Mouse (Mus musculus) embryonic facial prominence, embryonic 15.5 days (tissue): ENCODE results near the gene Fam83g. TPM values are rescaled to one million over a fixed set of nuclear protein-coding genes. Genes with fewer than 3 reads are reported as not detected.

Source experiments
- ATAC-seq: fragments of 200-750 bp; cut with Nextera tagmentation; 2 replicates; pipeline ENCODE4 v1.8.0; 2017; ENCODE audit warnings: low read depth, moderate TSS enrichment; ENCODE audit not compliant: insufficient number of reproducible peaks, low FRiP score, low TSS enrichment
- H3K27ac ChIP-seq: fragments of 300-500 bp; sonication (generic); replicated peaks from 2 replicates; pipeline ENCODE4 v1.5.1; 2015; ENCODE audit warnings: mild to moderate bottlenecking, inconsistent platforms
- H3K27me3 ChIP-seq: fragments of 300-500 bp; sonication (generic); 2 replicates; pipeline ENCODE4 v1.6.1; 2015; ENCODE audit warnings: inconsistent platforms
- H3K36me3 ChIP-seq: fragments of 300-500 bp; sonication (generic); 2 replicates; pipeline ENCODE4 v1.6.1; 2015; ENCODE audit warnings: mild to moderate bottlenecking, inconsistent platforms
- H3K4me1 ChIP-seq: fragments of 300-500 bp; sonication (generic); 2 replicates; pipeline ENCODE4 v1.6.1; 2015; ENCODE audit warnings: inconsistent platforms
- H3K4me2 ChIP-seq: fragments of 300-500 bp; sonication (generic); replicated peaks from 2 replicates; pipeline ENCODE4 v1.6.1; 2015; ENCODE audit warnings: mild to moderate bottlenecking, inconsistent platforms
- H3K4me3 ChIP-seq: fragments of 300-500 bp; sonication (generic); replicated peaks from 2 replicates; pipeline ENCODE4 v1.5.1; 2015; ENCODE audit warnings: mild to moderate bottlenecking, inconsistent platforms
- H3K9ac ChIP-seq: fragments of 300-500 bp; sonication (generic); 2 replicates; pipeline ENCODE4 v1.6.1; 2015; ENCODE audit warnings: inconsistent platforms
- H3K9me3 ChIP-seq: fragments of 300-500 bp; sonication (generic); replicated peaks from 2 replicates; pipeline ENCODE4 v1.6.1; 2016; ENCODE audit warnings: inconsistent platforms
- WGBS: fragments of 180-500 bp; shearing (Covaris S2); methylation state at CpG from one replicate; pipeline ENCODE4 v1.1.7; 2015; 5-methylcytosine and 5-hydroxymethylcytosine counted together
- polyA plus RNA-seq: library from polyadenylated mRNA; unstranded; fragments of >200 nt; fragmentation: Nextera tagmentation; extraction: Ambion mirVana; gene quantifications from 2 replicates; pipeline ENCODE4 v1.2.1, GENCODE M21; 2015

The Fam83g gene
- polyA plus RNA-seq, 1 experiment from 2014 or later: 9.0 TPM

DNA sequence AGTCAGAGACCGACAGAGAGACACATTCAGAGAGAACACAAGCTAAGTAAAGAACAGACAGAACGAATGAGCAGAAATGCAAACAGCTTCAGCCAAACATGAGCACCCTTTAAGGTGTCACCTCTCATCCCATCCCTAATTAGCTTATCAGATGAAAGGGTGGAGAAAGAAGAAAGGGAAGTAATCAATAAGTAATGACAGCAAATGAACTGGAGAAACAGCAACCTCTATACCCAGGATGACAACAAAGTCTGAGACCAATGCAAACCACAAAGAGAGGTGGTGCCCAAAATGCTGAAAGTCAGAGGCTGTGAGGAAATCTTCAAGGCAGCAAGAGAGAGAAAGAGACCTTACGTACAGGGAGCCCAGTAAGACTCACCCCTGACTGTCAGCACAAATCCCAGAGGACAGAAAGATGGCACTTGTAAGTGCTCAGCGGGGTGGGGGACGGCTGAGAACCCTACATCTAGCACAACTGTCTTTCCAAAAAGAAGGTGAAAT, 38.5 kb upstream of the Fam83g start:
- H3K4me3 ChIP-seq: no peak overlapping the region
- H3K4me2 ChIP-seq: no peak overlapping the region
- no peaks in the 10 kb centered on the region for H3K9me3 ChIP-seq
- no peaks in the 10 kb centered on the region for H3K36me3 ChIP-seq
- no peak for ATAC-seq
- peak overlapping the region; percentile 66; the same call in 1 of the 2 replicates for H3K27ac ChIP-seq
- WGBS: 79% methylated on average over 5 of the region's 5 CpGs
- H3K27me3 ChIP-seq: no peaks in the 10 kb centered on the region
- no peak overlapping the region for H3K9ac ChIP-seq
- H3K4me1 ChIP-seq: peaks cover 8% of the 10 kb centered on the region; the same call in 1 of the 2 replicates

DNA sequence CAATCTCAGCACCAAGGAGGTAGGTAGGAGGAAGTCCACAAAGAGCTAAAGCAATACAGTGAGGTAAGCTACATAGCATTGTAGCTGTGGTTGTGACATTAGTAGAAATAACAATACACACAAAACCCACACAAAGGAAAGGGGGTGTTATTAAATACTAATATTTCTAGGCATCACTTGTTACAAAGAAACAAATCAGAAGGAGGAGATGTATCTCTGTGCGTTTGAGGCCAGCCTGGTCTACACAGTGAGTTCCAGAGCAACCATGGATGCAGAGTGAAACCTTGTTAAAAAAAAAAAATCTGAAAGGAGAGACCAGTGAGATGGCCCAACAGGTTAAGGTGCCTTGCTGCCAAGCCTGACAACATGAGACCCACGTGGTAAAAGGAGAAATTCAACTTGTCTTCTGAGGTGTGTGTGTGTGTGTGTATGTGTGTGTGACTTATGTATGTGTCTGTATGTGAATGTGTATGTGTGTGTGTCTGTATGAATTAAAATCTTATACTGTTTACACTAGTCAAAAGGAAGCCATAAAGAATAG, 37.3 kb upstream of the Fam83g start:
- Histone ChIP-seq H3K9ac (no peak overlapping the region), H3K4me2 (no peak overlapping the region), H3K4me3 (no peak overlapping the region), H3K27me3 (no peaks in the 10 kb centered on the region), H3K27ac (no peak overlapping the region), H3K9me3 (no peaks in the 10 kb centered on the region), H3K4me1 (peaks cover 8% of the 10 kb centered on the region; the same call in 1 of the 2 replicates), H3K36me3 (no peaks in the 10 kb centered on the region)
- no peak for ATAC-seq
- WGBS: 60% methylated on average over 2 of the region's 2 CpGs

DNA sequence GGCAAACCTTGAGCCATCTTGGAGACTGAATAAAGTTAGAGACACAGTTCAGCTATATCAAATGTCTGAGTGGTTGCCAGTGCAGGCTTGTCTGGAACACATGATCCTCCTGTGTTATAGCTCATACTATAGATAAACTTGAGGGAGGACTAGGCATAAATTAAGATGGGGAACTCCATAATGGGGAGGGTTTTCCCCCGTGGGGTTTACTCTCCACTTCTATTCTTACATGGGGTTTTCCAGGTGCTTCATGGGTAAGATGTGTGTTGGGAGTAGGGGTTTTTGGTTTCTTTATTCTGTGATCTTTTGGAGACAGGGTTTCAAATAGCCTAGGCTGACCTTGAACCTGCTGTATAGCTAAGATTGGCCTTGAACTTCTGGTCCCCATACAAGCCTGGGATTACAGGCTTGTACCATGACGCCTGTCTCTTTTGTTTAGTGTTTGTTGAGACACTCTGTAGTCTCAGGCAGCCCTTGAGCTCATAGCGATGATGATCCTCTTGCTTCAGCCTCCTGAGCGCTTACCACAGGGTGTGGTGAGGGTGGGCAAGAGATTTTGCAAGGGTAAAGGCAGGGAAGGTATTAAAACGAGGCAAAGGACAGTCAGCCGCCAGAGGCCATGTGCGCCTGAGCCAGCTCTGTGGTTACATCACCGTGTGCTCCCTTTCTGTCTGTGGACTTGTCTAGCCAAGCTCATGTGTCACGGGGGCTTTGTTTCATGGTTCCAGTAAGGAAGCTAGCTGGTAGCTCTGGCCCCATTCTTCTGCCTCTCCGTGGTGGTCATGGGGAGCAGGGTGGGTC, 36.6 kb upstream of the Fam83g start:
- no peak for ATAC-seq
- H3K9ac ChIP-seq: no peak overlapping the region
- no peaks in the 10 kb centered on the region for H3K9me3 ChIP-seq
- H3K4me2 ChIP-seq: no peak overlapping the region
- 63% methylated on average over 10 of the region's 10 CpGs for WGBS
- H3K36me3 ChIP-seq: no peaks in the 10 kb centered on the region
- H3K4me1 ChIP-seq: peaks cover 8% of the 10 kb centered on the region; the same call in 1 of the 2 replicates
- H3K27ac ChIP-seq: no peak overlapping the region
- no peaks in the 10 kb centered on the region for H3K27me3 ChIP-seq
- no peak overlapping the region for H3K4me3 ChIP-seq

DNA sequence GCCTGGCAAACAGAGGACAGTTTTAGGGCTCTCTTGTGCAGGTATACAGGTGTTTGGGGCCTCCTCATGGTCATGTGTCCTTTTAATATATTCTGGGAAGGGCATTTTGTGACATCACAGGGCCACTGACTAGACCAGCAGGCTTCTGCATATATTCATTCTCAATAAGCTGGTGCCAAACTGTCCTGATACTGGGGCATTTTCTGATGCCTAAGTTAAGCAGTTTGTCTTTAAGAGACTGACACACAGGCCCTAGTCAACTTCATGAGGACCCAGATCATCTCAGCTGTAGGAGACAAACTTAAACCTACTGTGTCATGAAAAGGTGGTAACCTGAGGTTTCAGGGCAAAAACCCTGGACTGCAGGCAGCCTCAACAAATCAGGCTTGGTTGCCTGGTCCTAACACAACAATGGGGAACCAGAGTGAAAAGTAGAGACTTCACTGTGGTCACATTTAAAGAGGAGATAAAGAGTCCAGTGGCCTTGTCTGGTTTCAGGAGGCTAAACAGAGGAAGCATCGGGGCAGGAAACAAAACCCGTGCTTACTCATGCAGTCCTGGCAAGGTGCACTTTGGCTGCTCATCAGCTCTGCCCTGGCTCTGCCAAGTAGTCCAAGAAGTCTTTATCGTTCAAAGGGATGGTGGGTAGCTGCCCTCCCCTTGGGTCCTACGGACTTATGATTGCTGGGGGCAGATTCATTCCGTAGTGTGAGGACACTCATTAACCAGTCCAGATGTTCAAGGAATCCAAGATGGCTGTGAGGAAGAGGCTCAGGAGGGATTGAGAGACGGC, 35.7 kb upstream of the Fam83g start:
- Histone ChIP-seq H3K4me3 (no peak overlapping the region), H3K9ac (no peak overlapping the region), H3K4me2 (no peak overlapping the region), H3K36me3 (no peaks in the 10 kb centered on the region), H3K27ac (no peak overlapping the region), H3K4me1 (peaks cover 8% of the 10 kb centered on the region; the same call in 1 of the 2 replicates), H3K9me3 (no peaks in the 10 kb centered on the region), H3K27me3 (no peaks in the 10 kb centered on the region)
- ATAC-seq: no peak
- WGBS: 71% methylated on average over 6 of the region's 6 CpGs

DNA sequence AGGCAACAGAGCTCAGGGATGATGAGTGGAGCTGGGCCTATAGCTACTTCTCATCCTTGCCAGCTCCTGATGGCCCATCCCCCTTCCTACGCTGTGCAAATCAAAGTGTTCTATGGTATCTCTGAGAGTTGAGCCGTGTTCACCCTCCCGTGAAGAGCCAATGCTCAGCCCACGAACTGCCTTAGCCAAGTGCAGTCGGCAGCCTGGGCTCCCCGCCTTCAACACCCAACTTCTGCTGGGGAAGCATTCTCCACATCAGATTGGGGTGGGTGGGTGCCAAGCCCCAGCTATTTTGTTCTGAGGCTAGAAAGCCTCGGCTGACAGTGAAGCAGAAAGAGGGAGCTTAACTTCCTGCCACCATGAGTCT, 35.2 kb upstream of the Fam83g start:
- no peak overlapping the region for H3K27ac ChIP-seq

DNA sequence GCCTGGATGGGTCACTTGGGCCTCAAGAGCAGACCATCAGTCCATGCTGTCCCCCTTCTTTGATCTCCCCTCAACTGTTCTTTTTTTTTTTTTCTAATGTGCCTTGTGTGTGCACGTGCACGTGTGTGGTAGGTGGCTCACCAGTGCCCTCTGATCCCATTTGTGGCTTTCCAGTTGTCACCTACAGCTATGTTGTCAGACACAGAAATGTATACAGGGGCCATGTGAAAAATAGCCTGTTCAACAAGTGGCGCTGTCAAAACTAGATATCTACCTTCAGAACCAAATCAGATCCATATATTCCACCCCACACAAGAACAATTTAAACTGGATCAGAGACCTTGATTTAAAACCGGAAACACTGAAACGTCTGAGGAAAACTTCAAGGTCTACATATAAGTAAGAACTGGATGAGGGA, 34.7 kb upstream of the Fam83g start:
- H3K9ac ChIP-seq: no peak overlapping the region
- peaks cover 8% of the 10 kb centered on the region; the same call in 1 of the 2 replicates for H3K4me1 ChIP-seq
- ATAC-seq: no peak
- H3K27ac ChIP-seq: no peak overlapping the region
- WGBS: 86% methylated on average over 5 of the region's 5 CpGs
- H3K27me3 ChIP-seq: no peaks in the 10 kb centered on the region
- no peaks in the 10 kb centered on the region for H3K36me3 ChIP-seq
- H3K4me3 ChIP-seq: no peak overlapping the region
- no peaks in the 10 kb centered on the region for H3K9me3 ChIP-seq
- no peak overlapping the region for H3K4me2 ChIP-seq

More for the DNA sequence above, 35.2 kb upstream of the Fam83g start:
- Histone ChIP-seq H3K4me2 (no peak overlapping the region), H3K9ac (no peak overlapping the region), H3K4me3 (no peak overlapping the region), H3K4me1 (peaks cover 8% of the 10 kb centered on the region; the same call in 1 of the 2 replicates), H3K9me3 (no peaks in the 10 kb centered on the region), H3K27me3 (no peaks in the 10 kb centered on the region), H3K36me3 (no peaks in the 10 kb centered on the region)
- 79% methylated on average over 7 of the region's 7 CpGs for WGBS
- no peak for ATAC-seq

DNA sequence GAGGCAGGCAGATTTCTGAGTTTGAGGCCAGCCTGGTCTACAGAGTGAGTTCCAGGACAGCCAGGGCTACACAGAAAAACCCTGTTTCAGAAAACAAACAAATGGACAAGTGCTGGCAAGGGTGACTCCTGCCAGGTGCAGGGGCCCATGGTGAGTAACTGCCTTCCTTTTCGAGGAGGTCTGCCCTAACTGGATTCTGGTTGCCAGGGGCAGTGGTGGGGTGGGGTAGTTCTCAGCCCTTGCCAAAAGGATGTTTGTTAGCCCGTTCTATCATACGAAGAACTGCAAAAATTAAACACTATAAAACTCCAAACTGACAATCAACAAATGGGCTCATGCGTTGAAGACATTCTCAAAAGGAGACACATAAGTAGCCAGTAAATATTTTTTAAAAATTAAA, 34.3 kb upstream of the Fam83g start:
- no peak overlapping the region for H3K9ac ChIP-seq
- no peaks in the 10 kb centered on the region for H3K27me3 ChIP-seq
- no peak for ATAC-seq
- peaks cover 3% of the 10 kb centered on the region; the same call in 1 of the 2 replicates for H3K4me1 ChIP-seq
- no peaks in the 10 kb centered on the region for H3K9me3 ChIP-seq
- H3K4me3 ChIP-seq: no peak overlapping the region
- no peak overlapping the region for H3K4me2 ChIP-seq
- H3K27ac ChIP-seq: no peak overlapping the region
- no peaks in the 10 kb centered on the region for H3K36me3 ChIP-seq
- WGBS: 78% methylated on average over 4 of the region's 4 CpGs

DNA sequence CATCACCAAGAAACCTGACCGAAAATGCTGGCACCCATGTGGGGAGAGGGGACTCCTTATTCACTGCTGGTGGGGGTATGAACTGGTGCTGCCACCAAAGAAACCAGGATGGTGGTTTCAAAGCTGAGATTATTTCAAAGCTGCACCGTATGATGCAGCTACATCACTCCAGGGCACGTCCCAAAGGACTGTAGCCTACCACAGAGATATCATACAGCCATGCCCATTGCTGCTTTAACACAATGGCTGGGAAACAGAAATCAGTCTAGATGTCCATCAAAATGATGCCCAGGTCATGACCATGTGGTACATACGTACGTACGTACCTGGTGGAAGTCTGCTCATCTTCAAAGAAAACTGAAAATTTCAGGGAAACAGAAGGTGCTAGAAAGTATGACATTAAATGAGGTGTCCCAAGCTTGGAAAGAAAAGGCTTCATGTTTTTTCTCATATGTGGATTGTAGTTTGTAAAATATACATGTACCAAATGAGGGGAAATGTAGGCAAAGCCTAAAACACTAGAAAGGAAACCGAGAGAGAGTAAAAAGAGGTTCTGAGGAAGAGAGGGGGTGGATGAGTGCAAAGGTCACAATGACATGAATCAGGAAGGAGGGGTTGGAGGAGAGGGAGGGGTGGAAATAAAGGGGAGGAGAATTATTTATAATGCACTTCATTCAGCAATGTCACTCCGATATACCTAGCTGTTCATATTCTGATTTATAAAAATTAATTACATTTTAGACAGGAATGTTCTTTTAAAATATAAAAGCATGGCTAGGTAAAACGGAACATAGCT, 33.2 kb upstream of the Fam83g start:
- no peak overlapping the region for H3K4me2 ChIP-seq
- H3K9me3 ChIP-seq: no peaks in the 10 kb centered on the region
- no peak overlapping the region for H3K27ac ChIP-seq
- H3K27me3 ChIP-seq: no peaks in the 10 kb centered on the region
- 77% methylated on average over 9 of the region's 9 CpGs for WGBS
- H3K36me3 ChIP-seq: no peaks in the 10 kb centered on the region
- no peak overlapping the region for H3K4me3 ChIP-seq
- no peaks in the 10 kb centered on the region for H3K4me1 ChIP-seq
- ATAC-seq: no peak
- H3K9ac ChIP-seq: no peak overlapping the region

DNA sequence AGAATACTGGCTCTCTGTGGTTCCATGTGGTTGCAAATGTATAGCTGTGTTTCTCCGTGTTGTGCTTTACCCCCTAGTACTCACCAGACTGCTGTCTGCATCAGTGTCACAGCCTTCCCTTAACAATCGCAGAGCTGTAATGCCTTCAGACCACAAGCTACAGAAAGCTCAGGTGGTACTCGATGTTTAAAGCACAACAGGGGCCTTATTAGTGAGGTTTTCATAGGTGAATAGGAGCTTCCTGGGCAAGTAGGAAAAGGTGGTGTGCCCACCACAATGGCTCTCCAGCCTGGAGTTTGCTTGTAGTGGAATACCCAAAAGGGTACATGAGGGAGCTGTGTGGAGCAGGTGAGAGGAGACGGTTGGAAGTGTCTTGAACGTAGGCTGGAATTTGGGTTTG, 31.7 kb upstream of the Fam83g start:
- H3K4me1 ChIP-seq: no peaks in the 10 kb centered on the region
- H3K27ac ChIP-seq: no peak overlapping the region
- no peaks in the 10 kb centered on the region for H3K9me3 ChIP-seq
- no peak overlapping the region for H3K4me3 ChIP-seq
- no peaks in the 10 kb centered on the region for H3K27me3 ChIP-seq
- no peak overlapping the region for H3K4me2 ChIP-seq
- no peak overlapping the region for H3K9ac ChIP-seq
- no peak for ATAC-seq
- H3K36me3 ChIP-seq: no peaks in the 10 kb centered on the region
- WGBS: 86% methylated on average over 5 of the region's 5 CpGs

DNA sequence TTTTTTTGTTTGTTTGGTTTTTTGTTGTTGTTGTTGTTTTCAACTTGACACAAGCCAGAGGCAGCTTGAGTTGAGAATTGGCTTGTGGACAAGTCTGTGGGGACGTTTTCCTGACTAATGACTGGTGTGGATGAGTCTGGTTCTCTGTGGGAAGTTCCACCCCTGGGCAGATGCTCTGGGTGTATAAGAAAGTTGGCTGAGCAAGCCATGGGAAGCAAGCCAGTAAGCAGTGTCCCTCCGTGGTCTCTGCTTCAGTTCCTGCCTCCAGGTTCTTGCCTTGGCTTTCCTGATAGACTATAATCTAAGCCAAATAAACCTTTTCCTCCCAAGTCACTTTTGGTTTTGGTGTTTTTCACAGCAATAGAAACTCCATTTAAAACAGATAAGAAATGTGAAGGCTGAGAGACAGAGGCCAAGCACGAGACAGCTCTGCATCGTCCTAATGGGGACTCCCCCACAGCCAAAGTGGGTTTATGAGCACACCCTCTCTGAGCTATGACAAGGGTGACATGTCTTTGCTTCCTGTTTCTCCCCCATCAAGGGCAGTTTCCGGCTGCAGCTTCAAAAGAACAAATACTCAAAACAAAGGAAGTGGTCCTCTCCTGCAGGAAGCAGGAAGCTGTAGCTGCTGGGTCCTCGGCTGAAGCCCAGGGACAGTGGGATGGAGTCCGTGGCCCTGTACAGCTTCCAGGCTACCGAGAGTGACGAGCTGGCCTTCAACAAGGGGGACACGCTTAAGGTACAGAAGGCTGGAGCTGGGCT, 31.0 kb upstream of the Fam83g start, which contains the start of gene Grap:
Grap (plus strand) TSS at position 580 of the 762 bp plus-strand sequence.
- no peak within 1 kb of the TSS for H3K27ac ChIP-seq
- no peak within 1 kb of the TSS for H3K9ac ChIP-seq
- ATAC-seq: no peak
- no peaks in the 10 kb centered on the region for H3K27me3 ChIP-seq
- peak within 1 kb of the TSS; percentile 16; the same call in 1 of the 2 replicates for H3K4me3 ChIP-seq
- 57% methylated on average over 10 of the region's 10 CpGs for WGBS
- no peaks in the 10 kb centered on the region for H3K36me3 ChIP-seq
- H3K9me3 ChIP-seq: no peaks in the 10 kb centered on the region
- no peaks in the 10 kb centered on the region for H3K4me1 ChIP-seq
- H3K4me2 ChIP-seq: 0 out of 2 replicates have a peak within 1 kb of the TSS, but pooled peaks have one; percentile 2
